Mouse (Mus musculus) inflammation-experienced regulatory T-cells (primary cell): ENCODE results near the gene Ybx2. TPM values are rescaled to one million over a fixed set of nuclear protein-coding genes. Genes with fewer than 3 reads are reported as not detected.

Source experiments
- polyA plus RNA-seq, 2 experiments: library from polyadenylated mRNA; unstranded; fragments of 100-300 nt; shearing (Covaris generic); gene quantifications; one replicate each; pipeline ENCODE4 v1.2.1; 2017

The Ybx2 gene
- not detected for polyA plus RNA-seq

GRCm38 (mm10) chr11:69935137-69935879 is at the start of gene Ybx2:
Gene Ybx2 (plus strand): TSS chr11:69935796.

GRCm38 (mm10) chr11:69895291-69895690 is 40.3 kb upstream of the Ybx2 start, which contains the start of gene Acap1:
Gene Acap1 (minus strand): TSS chr11:69895539.

GRCm38 (mm10) chr11:69900471-69901405 is 34.9 kb upstream of the Ybx2 start, which contains the start of the genes 2810408A11Rik and Neurl4:
Gene 2810408A11Rik (minus strand): TSS chr11:69900987.
Gene Neurl4 (plus strand): TSS chr11:69901072.

GRCm38 (mm10) chr11:69913554-69914371 is 21.8 kb upstream of the Ybx2 start, which contains the start of gene Gps2:
Gene Gps2 (plus strand): TSS chr11:69913888.

GRCm38 (mm10) chr11:69921114-69922011 is 14.2 kb upstream of the Ybx2 start, which contains the start of gene Eif5a:
Gene Eif5a (minus strand): TSS chr11:69921958.

GRCm38 (mm10) chr11:69948066-69948762 is 12.6 kb downstream of the Ybx2 start, which contains the start of gene Slc2a4:
Gene Slc2a4 (minus strand): TSS chr11:69948188.

GRCm38 (mm10) chr11:69964650-69965270 is 29.2 kb downstream of the Ybx2 start, which contains the start of gene Cldn7:
Gene Cldn7 (plus strand): TSS chr11:69964779.

GRCm38 (mm10) chr11:69981141-69981762 is 45.7 kb downstream of the Ybx2 start, which contains the start of gene Ctdnep1:
Gene Ctdnep1 (plus strand): TSS chr11:69981156.

GRCm38 (mm10) chr11:69982225-69982624 is 46.6 kb downstream of the Ybx2 start, which contains the start of gene Elp5:
Gene Elp5 (minus strand): TSS chr11:69982517.

Other genes starting within 250 kb of the Ybx2 start
- not detected for gene Tnfsf12, start 239.9 kb upstream of the Ybx2 start, polyA plus RNA-seq
- under 1 TPM in 1 of 2 experiments, not detected in 1; 0.45 TPM for gene Tnfsfm13, start 239.7 kb upstream of the Ybx2 start, polyA plus RNA-seq
- 10 to 100 TPM; 43.7 to 44.7 TPM for gene Polr2a, start 177.2 kb upstream of the Ybx2 start, polyA plus RNA-seq
- 1 to 10 TPM in 1 of 2 experiments, under 1 TPM in 1; 0.29 to 1.3 TPM for gene Slc35g3, start 173.8 kb upstream of the Ybx2 start, polyA plus RNA-seq
- 1 to 10 TPM; 3.8 to 5.3 TPM for gene Zbtb4, start 169.9 kb upstream of the Ybx2 start, polyA plus RNA-seq
- gene Chrnb1, start 139.9 kb upstream of the Ybx2 start, polyA plus RNA-seq, result 1 to 10 TPM in 1 of 2 experiments, under 1 TPM in 1; 0.13 to 4.3 TPM
- not detected for gene Fgf11, start 133.9 kb upstream of the Ybx2 start, polyA plus RNA-seq
- not detected for gene Tmem102, start 130.2 kb upstream of the Ybx2 start, polyA plus RNA-seq
- under 1 TPM in 1 of 2 experiments, not detected in 1; 0.39 TPM for gene Gm39566, start 120.5 kb upstream of the Ybx2 start, polyA plus RNA-seq
- gene Spem2, start 117.3 kb upstream of the Ybx2 start, polyA plus RNA-seq, result not detected
- 1 to 10 TPM in 1 of 2 experiments, not detected in 1; 2.1 TPM for gene Spem1, start 113.6 kb upstream of the Ybx2 start, polyA plus RNA-seq
- under 1 TPM; 0.26 to 0.83 TPM for gene Nlgn2, start 98.0 kb upstream of the Ybx2 start, polyA plus RNA-seq
- 10 to 100 TPM; 64.6 to 89.9 TPM for gene Tmem256, start 97.3 kb upstream of the Ybx2 start, polyA plus RNA-seq
- gene Plscr3, start 89.4 kb upstream of the Ybx2 start, polyA plus RNA-seq, result 10 to 100 TPM; 15.4 to 18.5 TPM
- under 1 TPM; 0.08 to 0.72 TPM for gene Tnk1, start 77.1 kb upstream of the Ybx2 start, polyA plus RNA-seq
- under 1 TPM in 1 of 2 experiments, not detected in 1; 0.93 TPM for gene Tmem95, start 57.8 kb upstream of the Ybx2 start, polyA plus RNA-seq
- gene Kctd11, start 54.4 kb upstream of the Ybx2 start, polyA plus RNA-seq, result 1 to 10 TPM; 1.3 TPM
- 100 to 1,000 TPM; 503 to 589 TPM for gene Acap1, start 40.3 kb upstream of the Ybx2 start, polyA plus RNA-seq
- gene 2810408A11Rik, start 34.8 kb upstream of the Ybx2 start, polyA plus RNA-seq, result 1 to 10 TPM; 3.6 to 4.8 TPM
- gene Neurl4, start 34.7 kb upstream of the Ybx2 start, polyA plus RNA-seq, result 10 to 100 TPM in 1 of 2 experiments, 1 to 10 TPM in 1; 6.4 to 11.6 TPM
- 100 to 1,000 TPM; 175 to 265 TPM for gene Gps2, start 21.9 kb upstream of the Ybx2 start, polyA plus RNA-seq
- 1,000 to 10,000 TPM; 1,144 to 1,177 TPM for gene Eif5a, start 13.8 kb upstream of the Ybx2 start, polyA plus RNA-seq
- gene Slc2a4, start 12.4 kb downstream of the Ybx2 start, polyA plus RNA-seq, result 1 to 10 TPM in 1 of 2 experiments, not detected in 1; 1.5 TPM
- gene Cldn7, start 29.0 kb downstream of the Ybx2 start, polyA plus RNA-seq, result 1 to 10 TPM in 1 of 2 experiments, under 1 TPM in 1; 0.81 to 1.2 TPM
- gene Ctdnep1, start 45.4 kb downstream of the Ybx2 start, polyA plus RNA-seq, result 10 to 100 TPM; 39.1 to 74.9 TPM
- gene Elp5, start 46.7 kb downstream of the Ybx2 start, polyA plus RNA-seq, result 10 to 100 TPM; 63.7 to 67.7 TPM
- gene Gabarap, start 55.3 kb downstream of the Ybx2 start, polyA plus RNA-seq, result 100 to 1,000 TPM; 391 to 427 TPM
- gene Phf23, start 60.0 kb downstream of the Ybx2 start, polyA plus RNA-seq, result 10 to 100 TPM; 85.5 to 94.7 TPM
- 10 to 100 TPM; 26.6 to 46.3 TPM for gene Dvl2, start 64.8 kb downstream of the Ybx2 start, polyA plus RNA-seq
- 100 to 1,000 TPM in 1 of 2 experiments, 10 to 100 TPM in 1; 97.3 to 113 TPM for gene Acadvl, start 79.6 kb downstream of the Ybx2 start, polyA plus RNA-seq
- gene Dlg4, start 81.1 kb downstream of the Ybx2 start, polyA plus RNA-seq, result 10 to 100 TPM in 1 of 2 experiments, 1 to 10 TPM in 1; 9.1 to 10.5 TPM
- not detected for gene Asgr1, start 118.3 kb downstream of the Ybx2 start, polyA plus RNA-seq
- not detected for gene Asgr2, start 156.8 kb downstream of the Ybx2 start, polyA plus RNA-seq
- gene Mgl2, start 194.5 kb downstream of the Ybx2 start, polyA plus RNA-seq, result under 1 TPM in 1 of 2 experiments, not detected in 1; 0.23 TPM
- 1 to 10 TPM in 1 of 2 experiments, not detected in 1; 1.6 TPM for gene Clec10a, start 220.4 kb downstream of the Ybx2 start, polyA plus RNA-seq